Mouse (Mus musculus) lung, adult 2 months (tissue): ENCODE results near the gene Fuz.

Experiments used
- CTCF ChIP-seq: fragments of 200-500 bp; IDR thresholded peaks from 2 replicates; pipeline ENCODE4 v1.5.1; 2011; ENCODE audit warnings: mild to moderate bottlenecking, low read length, control low read depth; ENCODE audit not compliant: insufficient read depth
- POLR2A ChIP-seq: fragments of 200-500 bp; IDR thresholded peaks from 2 replicates; pipeline ENCODE4 v1.6.1; 2011; ENCODE audit warnings: low read depth, mild to moderate bottlenecking, control low read depth, low read length, borderline replicate concordance; ENCODE audit errors: extremely low read depth

DNA sequence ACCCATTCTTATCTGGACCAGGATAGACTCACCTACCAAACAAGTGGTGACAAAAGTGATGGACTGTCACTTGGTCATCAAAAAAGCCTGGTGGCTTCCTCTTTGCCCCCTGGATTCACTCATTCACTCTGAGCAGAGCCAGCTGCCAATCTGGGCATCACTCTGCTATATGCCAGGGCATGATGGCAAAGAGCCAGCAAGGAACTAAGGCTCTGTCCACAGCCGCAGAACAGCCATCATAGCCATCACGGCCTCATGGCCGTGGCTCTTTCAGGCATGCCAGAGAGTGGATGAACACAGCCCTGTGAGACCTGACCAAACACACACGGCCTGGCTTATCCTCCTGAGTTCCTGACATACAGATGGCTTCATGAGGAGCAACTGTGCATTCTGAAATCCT lies 5.1 kb upstream of the Fuz start:
- TF ChIP-seq CTCF, result no peak
- TF ChIP-seq POLR2A, result no peak
